Mouse (Mus musculus) ovary, adult 2 months (tissue): Measurements from ENCODE around the gene Gm11596. TPM values are rescaled to one million over a fixed set of nuclear protein-coding genes. Genes with fewer than 3 reads are reported as not detected.

Experiments
- polyA plus RNA-seq: library from polyadenylated mRNA; depleted of rRNA; stranded (reverse); fragments of >200 nt; gene quantifications from 2 replicates; pipeline ENCODE4 v1.2.3, GENCODE M21; 2012; rRNA removed

Gm11596 gene
- not detected in 2 replicates for polyA plus RNA-seq

DNA sequence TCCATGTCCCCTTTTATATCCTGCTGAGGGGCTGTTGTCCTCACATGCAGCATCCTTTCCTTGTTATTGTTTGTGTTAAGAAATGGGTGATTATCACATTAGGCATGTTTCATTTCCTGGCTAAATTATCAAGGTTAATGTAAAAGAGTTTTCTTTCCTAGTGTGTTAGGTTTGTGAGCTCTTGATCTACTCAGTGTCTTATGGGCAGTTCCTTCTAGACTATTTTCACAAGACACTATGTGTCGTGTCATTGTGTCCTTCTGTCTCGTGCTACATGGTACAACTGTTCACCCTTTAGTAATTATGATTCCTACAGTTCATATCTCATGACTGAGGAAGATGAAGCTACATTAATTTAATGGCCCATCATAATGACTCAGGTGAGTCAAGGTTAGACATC is at the start of gene Gm11596:
Gene Gm11596, minus strand, starts transcription at position 101 of the 400 bp plus-strand sequence.

DNA sequence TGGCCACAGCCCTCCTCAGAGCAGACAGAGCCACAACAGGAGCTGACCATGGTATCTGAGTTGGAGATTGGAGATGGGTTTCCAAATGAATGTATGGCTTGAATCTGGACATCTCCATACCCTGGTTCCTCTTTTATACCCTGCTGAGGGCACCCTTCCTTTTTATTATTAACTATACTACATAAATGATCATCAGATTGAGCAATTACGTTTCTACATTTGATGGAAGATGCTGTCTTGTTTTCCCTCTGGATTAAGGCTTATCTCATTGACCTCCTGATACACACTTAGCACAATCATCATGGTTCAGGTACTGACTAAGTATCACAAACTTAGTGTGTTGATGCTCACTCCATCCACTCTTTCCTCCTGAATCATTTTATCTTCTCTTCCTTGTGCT is 44.7 kb upstream of the Gm11596 start, which contains the start of gene 2300003K06Rik:
Gene 2300003K06Rik, minus strand, starts transcription at position 101 of the 400 bp plus-strand sequence.

DNA sequence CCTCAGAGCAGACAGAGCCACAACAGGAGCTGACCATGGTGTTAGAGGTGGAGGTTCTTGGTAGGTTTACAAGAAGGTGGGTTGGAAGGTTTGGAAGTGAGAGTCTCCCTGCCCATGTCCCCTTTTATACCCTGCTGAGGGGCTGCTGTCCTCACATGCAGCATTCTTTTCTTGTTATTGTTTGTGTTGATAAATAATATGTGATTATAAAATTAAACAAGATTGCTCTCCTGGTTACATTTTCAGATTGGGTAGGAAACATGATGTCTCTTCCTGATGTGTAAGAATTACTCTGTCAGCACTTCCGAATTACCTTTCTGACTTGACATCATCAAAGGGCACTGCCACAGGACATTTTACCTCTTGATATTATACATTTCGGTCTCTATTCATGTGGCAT is 22.3 kb upstream of the Gm11596 start, which contains the start of gene Gm11564:
Gene Gm11564, minus strand, starts transcription at position 101 of the 400 bp plus-strand sequence.

DNA sequence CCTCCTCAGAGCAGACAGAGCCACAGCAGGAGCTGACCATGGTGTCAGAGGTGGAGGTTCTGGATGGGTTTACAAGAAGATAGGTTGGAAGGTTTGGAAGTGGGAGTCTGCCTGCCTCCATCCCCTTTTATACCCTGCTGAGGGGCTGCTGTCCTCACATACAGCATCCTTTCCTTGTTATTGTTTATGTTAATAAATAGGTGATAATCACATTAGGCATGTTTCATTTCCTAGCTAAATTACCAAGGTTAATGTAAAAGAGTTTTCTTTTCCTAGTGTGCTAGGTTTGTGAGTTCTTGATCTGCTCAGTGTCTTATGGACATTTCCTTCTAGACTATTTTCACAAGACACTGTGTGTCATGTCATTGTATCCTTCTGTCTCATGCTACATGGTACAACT is 16.5 kb upstream of the Gm11596 start, which contains the start of gene Krtap4-13:
Gene Krtap4-13, minus strand, starts transcription at position 101 of the 400 bp plus-strand sequence.

DNA sequence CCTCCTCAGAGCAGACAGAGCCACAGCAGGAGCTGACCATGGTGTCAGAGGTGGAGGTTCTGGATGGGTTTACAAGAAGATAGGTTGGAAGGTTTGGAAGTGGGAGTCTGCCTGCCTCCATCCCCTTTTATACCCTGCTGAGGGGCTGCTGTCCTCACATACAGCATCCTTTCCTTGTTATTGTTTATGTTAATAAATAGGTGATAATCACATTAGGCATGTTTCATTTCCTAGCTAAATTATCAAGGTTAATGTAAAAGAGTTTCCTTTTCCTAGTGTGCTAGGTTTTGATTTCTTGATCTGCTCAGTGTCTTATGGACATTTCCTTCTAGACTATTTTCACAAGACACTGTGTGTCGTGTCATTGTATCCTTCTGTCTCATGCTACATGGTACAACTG is 11.1 kb upstream of the Gm11596 start, which contains the start of gene Gm11554:
Gene Gm11554, minus strand, starts transcription at position 101 of the 400 bp plus-strand sequence.

DNA sequence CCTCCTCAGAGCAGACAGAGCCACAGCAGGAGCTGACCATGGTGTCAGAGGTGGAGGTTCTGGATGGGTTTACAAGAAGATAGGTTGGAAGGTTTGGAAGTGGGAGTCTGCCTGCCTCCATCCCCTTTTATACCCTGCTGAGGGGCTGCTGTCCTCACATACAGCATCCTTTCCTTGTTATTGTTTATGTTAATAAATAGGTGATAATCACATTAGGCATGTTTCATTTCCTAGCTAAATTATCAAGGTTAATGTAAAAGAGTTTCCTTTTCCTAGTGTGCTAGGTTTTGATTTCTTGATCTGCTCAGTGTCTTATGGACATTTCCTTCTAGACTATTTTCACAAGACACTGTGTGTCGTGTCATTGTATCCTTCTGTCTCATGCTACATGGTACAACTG is 5.6 kb upstream of the Gm11596 start, which contains the start of gene Gm11569:
Gene Gm11569, minus strand, starts transcription at position 101 of the 400 bp plus-strand sequence.

DNA sequence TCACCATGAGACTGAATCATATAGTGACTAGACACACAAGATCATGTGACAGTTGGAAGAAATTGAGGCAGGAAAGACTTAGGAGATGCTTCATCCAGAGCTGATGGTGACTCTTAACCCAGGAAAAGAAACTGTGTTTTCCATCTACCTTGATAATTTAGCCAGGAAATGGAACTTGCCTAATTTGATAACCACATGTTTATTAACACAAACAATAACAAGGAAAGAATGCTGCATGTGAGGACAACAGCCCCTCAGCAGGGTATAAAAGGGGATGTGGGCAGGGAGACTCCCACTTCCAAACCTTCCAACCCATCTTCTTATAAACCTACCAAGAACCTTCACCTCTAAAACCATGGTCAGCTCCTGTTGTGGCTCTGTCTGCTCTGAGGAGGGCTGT is 8.4 kb downstream of the Gm11596 start, which contains the start of gene Krtap4-9:
Gene Krtap4-9, plus strand, starts transcription at position 301 of the 400 bp plus-strand sequence.

DNA sequence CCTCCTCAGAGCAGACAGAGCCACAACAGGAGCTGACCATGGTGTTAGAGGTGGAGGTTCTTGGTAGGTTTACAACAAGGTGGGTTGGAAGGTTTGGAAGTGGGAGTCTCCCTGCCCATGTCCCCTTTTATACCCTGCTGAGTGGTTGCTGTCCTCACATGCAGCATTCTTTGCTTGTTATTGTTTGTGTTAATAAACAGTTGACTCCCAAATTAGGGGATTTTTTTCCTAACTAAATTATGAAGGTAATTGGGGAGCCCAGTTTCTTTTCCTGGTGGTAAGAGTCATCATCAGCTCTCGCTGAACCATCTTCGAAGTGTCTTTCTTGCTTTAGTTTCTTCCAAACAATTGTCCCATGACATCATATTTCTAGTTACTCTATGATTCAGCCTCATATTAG is 12.7 kb downstream of the Gm11596 start, which contains the start of gene Krtap4-8:
Gene Krtap4-8, minus strand, starts transcription at position 101 of the 400 bp plus-strand sequence.

DNA sequence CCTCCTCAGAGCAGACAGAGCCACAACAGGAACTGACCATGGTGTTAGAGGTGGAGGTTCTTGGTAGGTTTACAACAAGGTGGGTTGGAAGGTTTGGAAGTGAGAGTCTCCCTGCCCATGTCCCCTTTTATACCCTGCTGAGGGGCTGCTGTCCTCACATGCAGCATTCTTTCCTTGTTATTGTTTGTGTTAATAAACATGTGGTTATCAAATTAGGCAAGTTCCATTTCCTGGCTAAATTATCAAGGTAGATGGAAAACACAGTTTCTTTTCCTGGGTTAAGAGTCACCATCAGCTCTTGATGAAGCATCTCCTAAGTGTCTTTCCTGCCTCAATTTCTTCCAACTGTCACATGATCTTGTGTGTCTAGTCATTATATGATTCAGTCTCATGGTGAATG is 20.5 kb downstream of the Gm11596 start, which contains the start of gene Gm11595:
Gene Gm11595, minus strand, starts transcription at position 101 of the 400 bp plus-strand sequence.

Other genes starting within 250 kb of the Gm11596 start
- gene Krtap3-3, start 242.6 kb downstream of the Gm11596 start, polyA plus RNA-seq: not detected in 2 replicates
- gene Krtap3-2, start 236.6 kb downstream of the Gm11596 start, polyA plus RNA-seq: not detected in 2 replicates
- gene Gm11939, start 234.0 kb downstream of the Gm11596 start, polyA plus RNA-seq: not detected in 2 replicates
- not detected in 2 replicates for gene Krtap3-1, start 226.8 kb downstream of the Gm11596 start, polyA plus RNA-seq
- gene Krtap1-5, start 212.5 kb downstream of the Gm11596 start, polyA plus RNA-seq: not detected in 2 replicates
- gene Krtap1-4, start 209.8 kb downstream of the Gm11596 start, polyA plus RNA-seq: not detected in 2 replicates
- gene Krtap1-3, start 202.1 kb downstream of the Gm11596 start, polyA plus RNA-seq: not detected in 2 replicates
- not detected in 2 replicates for gene Krtap9-3, start 195.4 kb downstream of the Gm11596 start, polyA plus RNA-seq
- gene Gm11938, start 190.2 kb downstream of the Gm11596 start, polyA plus RNA-seq: not detected in 2 replicates
- gene Gm11937, start 183.3 kb downstream of the Gm11596 start, polyA plus RNA-seq: not detected in 2 replicates
- gene Krtap2-4, start 178.6 kb downstream of the Gm11596 start, polyA plus RNA-seq: not detected in 2 replicates
- gene Gm11562, start 173.0 kb downstream of the Gm11596 start, polyA plus RNA-seq: 0.18 and 0.21 TPM in 2 replicates
- gene Krtap4-1, start 165.2 kb downstream of the Gm11596 start, polyA plus RNA-seq: not detected in 2 replicates
- not detected in 2 replicates for gene Krtap4-2, start 158.4 kb downstream of the Gm11596 start, polyA plus RNA-seq
- not detected in 2 replicates for gene Krtap4-7, start 149.4 kb downstream of the Gm11596 start, polyA plus RNA-seq
- gene Gm11555, start 143.2 kb downstream of the Gm11596 start, polyA plus RNA-seq: not detected in 2 replicates
- gene Gm11563, start 134.5 kb downstream of the Gm11596 start, polyA plus RNA-seq: not detected in 2 replicates
- gene Krtap4-6, start 127.5 kb downstream of the Gm11596 start, polyA plus RNA-seq: 0.18 and 0.26 TPM in 2 replicates
- gene Gm14190, start 102.7 kb downstream of the Gm11596 start, polyA plus RNA-seq: not detected in 2 replicates
- not detected in 2 replicates for gene Gm14180, start 59.2 kb downstream of the Gm11596 start, polyA plus RNA-seq
- gene Gm11595, start 20.6 kb downstream of the Gm11596 start, polyA plus RNA-seq: not detected in 2 replicates
- gene Krtap4-8, start 12.8 kb downstream of the Gm11596 start, polyA plus RNA-seq: not detected in 2 replicates
- not detected in 2 replicates for gene Krtap4-9, start 8.3 kb downstream of the Gm11596 start, polyA plus RNA-seq
- gene Gm11569, start 5.5 kb upstream of the Gm11596 start, polyA plus RNA-seq: not detected in 2 replicates
- gene Gm11554, start 11.0 kb upstream of the Gm11596 start, polyA plus RNA-seq: not detected in 2 replicates
- gene Krtap4-13, start 16.4 kb upstream of the Gm11596 start, polyA plus RNA-seq: not detected in 2 replicates
- gene Gm11564, start 22.2 kb upstream of the Gm11596 start, polyA plus RNA-seq: not detected in 2 replicates
- gene 2300003K06Rik, start 44.6 kb upstream of the Gm11596 start, polyA plus RNA-seq: not detected in 2 replicates
- gene Krtap4-16, start 58.1 kb upstream of the Gm11596 start, polyA plus RNA-seq: not detected in 2 replicates
- not detected in 2 replicates for gene Gm11568, start 64.5 kb upstream of the Gm11596 start, polyA plus RNA-seq
- not detected in 2 replicates for gene Gm11559, start 71.0 kb upstream of the Gm11596 start, polyA plus RNA-seq
- not detected in 2 replicates for gene Krtap9-1, start 79.9 kb upstream of the Gm11596 start, polyA plus RNA-seq
- not detected in 2 replicates for gene Gm11567, start 85.7 kb upstream of the Gm11596 start, polyA plus RNA-seq
- gene Krtap31-1, start 114.5 kb upstream of the Gm11596 start, polyA plus RNA-seq: not detected in 2 replicates
- not detected in 2 replicates for gene Gm11565, start 121.3 kb upstream of the Gm11596 start, polyA plus RNA-seq
- gene Krtap31-2, start 142.8 kb upstream of the Gm11596 start, polyA plus RNA-seq: not detected in 2 replicates
- not detected in 2 replicates for gene Krtap9-5, start 155.0 kb upstream of the Gm11596 start, polyA plus RNA-seq
- gene Krtap29-1, start 185.6 kb upstream of the Gm11596 start, polyA plus RNA-seq: not detected in 2 replicates
- gene Krtap16-1, start 193.1 kb upstream of the Gm11596 start, polyA plus RNA-seq: not detected in 2 replicates
- 0.23 TPM in 1 of 2 replicates, not detected in the other for gene Krtap17-1, start 200.5 kb upstream of the Gm11596 start, polyA plus RNA-seq
- not detected in 2 replicates for gene Krt33a, start 222.7 kb upstream of the Gm11596 start, polyA plus RNA-seq
- gene Krt33b, start 236.4 kb upstream of the Gm11596 start, polyA plus RNA-seq: not detected in 2 replicates
- not detected in 2 replicates for gene Krt34, start 248.1 kb upstream of the Gm11596 start, polyA plus RNA-seq